Comparison of ENCODE assay signal across 9 mouse cellular contexts in genomic region chr8:106854534-106855241, GRCm38 (mm10). TPM values are rescaled to one million over a fixed set of nuclear protein-coding genes. Genes with fewer than 3 reads are reported as not detected.
A peak's percentile ranks its signal among the peaks of the same experiment; 100 is the strongest.
DNase-seq lines count a peak whose midpoint lies in the region; ATAC-seq and TF ChIP-seq lines count a peak whose summit lies in the region.
"Had no signal": no experiment of that assay in that cellular context is flagged by ENCODE, and none has a peak within 500 bp of the region (broad histone marks: within the 10 kb centered on the region; RNA-seq: fewer than 3 reads in every experiment).

No protein-coding gene starts in this region.

- H3K36me3 ChIP-seq in heart, embryonic 12.5 days = no peaks in the 10 kb centered on the region
- H3K36me3 ChIP-seq in heart, embryonic 15.5 days = no peaks in the 10 kb centered on the region
- no peaks in the 10 kb centered on the region for H3K36me3 ChIP-seq in liver, embryonic 14.5 days (replicated peaks; ENCODE audit: control insufficient read depth, insufficient read depth, low read depth)
- H3K36me3 ChIP-seq in midbrain, embryonic 14.5 days (ENCODE audit: control insufficient read depth, insufficient read depth, low read length) = peaks cover 2% of the 10 kb centered on the region; the same call in 1 of the 2 replicates

- H3K4me2 ChIP-seq in heart, embryonic 12.5 days = no peak overlapping the region
- H3K4me2 ChIP-seq in heart, embryonic 15.5 days = no peak overlapping the region
- no peak overlapping the region for H3K4me2 ChIP-seq in liver, embryonic 14.5 days (ENCODE audit: low read depth)
- H3K4me2 ChIP-seq in midbrain, embryonic 14.5 days (ENCODE audit: low read length) = no peak overlapping the region

- H3K27me3 ChIP-seq in heart, embryonic 12.5 days (replicated peaks) = no peaks in the 10 kb centered on the region
- no peaks in the 10 kb centered on the region for H3K27me3 ChIP-seq in heart, embryonic 15.5 days
- H3K27me3 ChIP-seq in liver, embryonic 14.5 days (ENCODE audit: control insufficient read depth, insufficient read depth, low read length) = no peaks in the 10 kb centered on the region
- no peaks in the 10 kb centered on the region for H3K27me3 ChIP-seq in midbrain, embryonic 14.5 days (ENCODE audit: control insufficient read depth, insufficient read depth, low read length)

- 0 out of 2 replicates have a peak, but pooled peaks have one; percentile 25 for TF ChIP-seq CTCF in liver, embryonic 14.5 days (IDR thresholded peaks at IDR 0.05; ENCODE audit: low read depth)

- no peak overlapping the region for H3K4me3 ChIP-seq in heart, embryonic 12.5 days
- no peak overlapping the region for H3K4me3 ChIP-seq in heart, embryonic 15.5 days
- no peak overlapping the region for H3K4me3 ChIP-seq in liver, embryonic 14.5 days (ENCODE audit: insufficient read depth in 1 of 2, low read depth in 2 of 2, low read length in 2 of 2)
- H3K4me3 ChIP-seq in midbrain, embryonic 14.5 days (replicated peaks; ENCODE audit: low read depth, low read length) = no peak overlapping the region
- H3K4me3 ChIP-seq: left cerebral cortex, adult 2 months had no signal

- no peaks in the 10 kb centered on the region for H3K9me3 ChIP-seq in heart, embryonic 12.5 days (replicated peaks)
- no peaks in the 10 kb centered on the region for H3K9me3 ChIP-seq in heart, embryonic 15.5 days (replicated peaks)
- H3K9me3 ChIP-seq in liver, embryonic 14.5 days (ENCODE audit: control insufficient read depth, low read length) = no peaks in the 10 kb centered on the region
- H3K9me3 ChIP-seq in midbrain, embryonic 14.5 days (ENCODE audit: control insufficient read depth, low read length) = no peaks in the 10 kb centered on the region

- 32% methylated on average over 8 of the region's 8 CpGs for whole genome bisulfite sequencing in heart, embryonic 12.5 days
- WGBS in heart, embryonic 15.5 days = 29% methylated on average over 8 of the region's 8 CpGs
- 47% methylated on average over 8 of the region's 8 CpGs for WGBS in liver, embryonic 14.5 days (ENCODE audit: insufficient replicate concordance)
- WGBS in midbrain, embryonic 14.5 days = 41% methylated on average over 8 of the region's 8 CpGs

- H3K27ac ChIP-seq in heart, embryonic 12.5 days (ENCODE audit: poor library complexity, severe bottlenecking) = peak overlapping the region; percentile 18; the same call in 1 of the 2 replicates
- no peak overlapping the region for H3K27ac ChIP-seq in heart, embryonic 15.5 days
- H3K27ac ChIP-seq in liver, embryonic 14.5 days = no peak overlapping the region
- H3K27ac ChIP-seq in midbrain, embryonic 14.5 days (replicated peaks; ENCODE audit: low read depth, low read length) = no peak overlapping the region
- H3K27ac ChIP-seq: left cerebral cortex, adult 2 months had no signal

- H3K4me1 ChIP-seq in heart, embryonic 12.5 days (replicated peaks) = peaks cover 15% of the 10 kb centered on the region
- H3K4me1 ChIP-seq in heart, embryonic 15.5 days (replicated peaks) = peaks cover 12% of the 10 kb centered on the region; the same call in 1 of the 2 replicates
- no peaks in the 10 kb centered on the region for H3K4me1 ChIP-seq in liver, embryonic 14.5 days (replicated peaks; ENCODE audit: control insufficient read depth in 2 of 2, insufficient read depth in 2 of 2, low read length in 1 of 2)
- no peaks in the 10 kb centered on the region for H3K4me1 ChIP-seq in midbrain, embryonic 14.5 days (ENCODE audit: control insufficient read depth, insufficient read depth, low read length)

- ATAC-seq in heart, embryonic 12.5 days (ENCODE audit: insufficient number of reproducible peaks, low FRiP score) = no peak
- peak; percentile 41; the same call in 1 of the 2 replicates for ATAC-seq in heart, embryonic 15.5 days (replicated peaks; ENCODE audit: insufficient number of reproducible peaks, insufficient read depth, low FRiP score, low read depth)
- no peak; the same call in 1 of the 2 replicates for ATAC-seq in liver, embryonic 14.5 days (ENCODE audit: insufficient read depth)
- no peak for ATAC-seq in midbrain, embryonic 14.5 days (ENCODE audit: low FRiP score, low TSS enrichment)

- DNase-seq in heart, adult 8-10 months (ENCODE audit: low spot score) = no peak
- peak; percentile 61 for DNase-seq in adrenal gland, postnatal 14 days
- no peak for DNase-seq in liver, embryonic 14.5 days (ENCODE audit: low read depth in 3 of 3, low spot score in 3 of 3)
- no peak for DNase-seq in midbrain, embryonic 14.5 days
- DNase-seq in urinary bladder, postnatal 36 days (ENCODE audit: low spot score in 2 of 2) = no peak
- no peak for DNase-seq in cerebellum, postnatal 36 days

- no peak for TF ChIP-seq EP300 in liver, embryonic 14.5 days (IDR thresholded peaks at IDR 0.05; ENCODE audit: low read depth)

- H3K9ac ChIP-seq in heart, embryonic 12.5 days = no peak overlapping the region
- H3K9ac ChIP-seq in heart, embryonic 15.5 days = no peak overlapping the region
- no peak overlapping the region for H3K9ac ChIP-seq in liver, embryonic 14.5 days (replicated peaks)
- H3K9ac ChIP-seq in midbrain, embryonic 14.5 days (replicated peaks; ENCODE audit: low read length) = no peak overlapping the region

RNA-seq across cellular contexts. Expression of gene Has3, which starts 15.4 kb away (rescaled TPM):
- 0.11 and 0.14 TPM in 2 replicates for polyA plus RNA-seq in heart, embryonic 12.5 days (2016; fragmentation: Nextera tagmentation; extraction: Ambion mirVana)
- total RNA-seq in heart, adult 8-10 months (2022) = 1 to 10 TPM in 2 of 4 experiments, under 1 TPM in 2; 0.62 to 1.3 (median 1.0) TPM
- total RNA-seq in adrenal gland, postnatal 14 days (2021) = 0.83 and 1.0 TPM in 2 replicates
- 0.14 and 0.27 TPM in 2 replicates for polyA plus RNA-seq in heart, embryonic 15.5 days (2015; fragmentation: Nextera tagmentation; extraction: Ambion mirVana)
- polyA plus RNA-seq in liver, embryonic 14.5 days (2012; rRNA removed) = 0.02 and 0.08 TPM in 2 replicates
- 0.04 TPM in 1 of 2 replicates, not detected in the other for polyA plus RNA-seq in liver, embryonic 14.5 days (2014; fragmentation: Nextera tagmentation; extraction: Ambion mirVana)
- polyA plus RNA-seq in midbrain, embryonic 14.5 days (2014; fragmentation: Nextera tagmentation; extraction: Ambion mirVana) = 0.70 and 1.8 TPM in 2 replicates

RNA-seq across cellular contexts. Expression of gene Utp4, which starts 38.7 kb away (rescaled TPM):
- 46.6 and 47.0 TPM in 2 replicates for polyA plus RNA-seq in heart, embryonic 12.5 days (2016; fragmentation: Nextera tagmentation; extraction: Ambion mirVana)
- total RNA-seq in heart, adult 8-10 months (2022) = 10 to 100 TPM; 20.2 to 23.0 (median 21.6) TPM
- total RNA-seq in adrenal gland, postnatal 14 days (2021) = 47.2 and 49.9 TPM in 2 replicates
- 36.4 and 43.1 TPM in 2 replicates for polyA plus RNA-seq in heart, embryonic 15.5 days (2015; fragmentation: Nextera tagmentation; extraction: Ambion mirVana)
- polyA plus RNA-seq in liver, embryonic 14.5 days (2012; rRNA removed) = 23.4 and 27.3 TPM in 2 replicates
- polyA plus RNA-seq in liver, embryonic 14.5 days (2014; fragmentation: Nextera tagmentation; extraction: Ambion mirVana) = 35.1 and 35.3 TPM in 2 replicates
- polyA plus RNA-seq in midbrain, embryonic 14.5 days (2014; fragmentation: Nextera tagmentation; extraction: Ambion mirVana) = 39.8 and 44.8 TPM in 2 replicates
